Mouse (Mus musculus) lung, embryonic 16.5 days (tissue): ENCODE results near the gene Cpsf4l. TPM values are rescaled to one million over a fixed set of nuclear protein-coding genes. Genes with fewer than 3 reads are reported as not detected.
A peak's percentile ranks its signal among the peaks of the same experiment; 100 is the strongest.

ENCODE experiments used
- ATAC-seq: fragments of 200-750 bp; cut with Nextera tagmentation; 2 replicates; pipeline ENCODE4 v1.8.0; 2017; ENCODE audit warnings: low read depth, mild to moderate bottlenecking, moderate library complexity
- H3K27ac ChIP-seq: fragments of 300-500 bp; sonication (generic); 2 replicates; pipeline ENCODE4 v1.5.1; 2014; ENCODE audit warnings: mild to moderate bottlenecking, control low read depth, low read length
- H3K27me3 ChIP-seq: fragments of 300-500 bp; sonication (generic); 2 replicates; pipeline ENCODE4 v1.6.1; 2014; ENCODE audit warnings: low read depth, low read length, mixed read lengths; ENCODE audit not compliant: control insufficient read depth, insufficient read depth
- H3K36me3 ChIP-seq: fragments of 300-500 bp; sonication (generic); 2 replicates; pipeline ENCODE4 v1.6.1; 2014; ENCODE audit warnings: low read length; ENCODE audit not compliant: control insufficient read depth, insufficient read depth
- H3K4me1 ChIP-seq: fragments of 300-500 bp; sonication (generic); replicated peaks from 2 replicates; pipeline ENCODE4 v1.6.1; 2014; ENCODE audit warnings: low read length, mixed read lengths; ENCODE audit not compliant: control insufficient read depth, insufficient read depth
- H3K4me2 ChIP-seq: fragments of 300-500 bp; sonication (generic); 2 replicates; pipeline ENCODE4 v1.6.1; 2014; ENCODE audit warnings: low read depth, low read length, control low read depth
- H3K4me3 ChIP-seq: fragments of 300-500 bp; sonication (generic); 2 replicates; pipeline ENCODE4 v1.5.1; 2014; ENCODE audit warnings: mild to moderate bottlenecking, low read length, control low read depth
- H3K9ac ChIP-seq: fragments of 300-500 bp; sonication (generic); 2 replicates; pipeline ENCODE4 v1.6.1; 2014; ENCODE audit warnings: low read length, control low read depth
- H3K9me3 ChIP-seq: fragments of 300-500 bp; sonication (generic); 2 replicates; pipeline ENCODE4 v1.6.1; 2016; ENCODE audit warnings: low read length; ENCODE audit not compliant: control insufficient read depth
- WGBS: fragments of 180-500 bp; shearing (Covaris S2); extraction: QIAGEN DNeasy Blood & Tissue Kit; methylation state at CpG from one replicate; pipeline ENCODE4 v1.1.7; 2014; 5-methylcytosine and 5-hydroxymethylcytosine counted together
- polyA plus RNA-seq: library from polyadenylated mRNA; unstranded; fragments of >200 nt; fragmentation: Nextera tagmentation; extraction: Ambion mirVana; gene quantifications from 2 replicates; pipeline ENCODE4 v1.2.1, GENCODE M21; 2015

Gene Cpsf4l
- polyA plus RNA-seq, 1 experiment from 2014 or later: 0.90 TPM

DNA sequence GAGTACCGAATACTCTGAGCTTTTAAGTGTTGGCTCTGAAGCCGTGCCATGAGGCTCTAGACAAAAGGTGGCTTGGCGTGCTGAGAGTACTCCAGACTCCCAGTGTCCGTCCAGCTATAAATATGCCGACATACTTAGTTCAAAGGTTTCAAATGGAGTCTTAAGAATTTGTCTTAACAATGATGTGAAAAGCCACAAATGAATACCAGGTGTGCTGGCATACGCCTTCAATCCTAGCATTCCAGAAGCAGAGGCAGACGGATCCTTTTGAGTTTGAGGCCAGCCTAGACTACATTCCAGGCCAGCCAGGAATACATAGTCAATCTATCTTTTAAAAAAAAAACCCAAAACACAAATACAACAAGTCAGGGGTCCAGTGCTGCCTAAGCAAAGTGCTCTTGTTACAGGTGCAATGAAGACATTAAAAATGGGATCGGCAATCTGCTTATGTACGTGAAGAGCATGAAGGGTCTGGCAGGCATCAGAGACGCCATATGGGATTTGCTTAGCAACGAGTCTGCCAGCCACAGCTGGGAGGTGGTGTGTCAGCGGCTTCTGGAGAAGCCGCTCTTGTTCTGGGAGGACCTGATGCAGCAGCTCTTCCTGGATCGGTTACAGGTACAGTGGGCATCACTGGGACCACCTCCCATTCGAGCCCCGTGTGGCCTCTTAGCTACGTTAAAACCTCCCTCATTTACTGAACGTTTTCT lies 55.1 kb downstream of the Cpsf4l start:
- Histone ChIP-seq H3K9me3 (no peaks in the 10 kb centered on the region), H3K4me3 (no peak overlapping the region), H3K9ac (no peak overlapping the region), H3K27ac (no peak overlapping the region), H3K4me2 (no peak overlapping the region), H3K4me1 (peaks cover 9% of the 10 kb centered on the region), H3K36me3 (peaks cover 45% of the 10 kb centered on the region), H3K27me3 (no peaks in the 10 kb centered on the region)
- WGBS: 71% methylated on average over 18 of the region's 18 CpGs
- ATAC-seq: no peak

GRCm38 (mm10) chr11:113654105-113654504 lies 55.7 kb downstream of the Cpsf4l start:
- no peak overlapping the region for H3K4me3 ChIP-seq
- H3K27me3 ChIP-seq: no peaks in the 10 kb centered on the region
- H3K9ac ChIP-seq: no peak overlapping the region
- ATAC-seq: no peak
- peaks cover 45% of the 10 kb centered on the region for H3K36me3 ChIP-seq
- H3K9me3 ChIP-seq: no peaks in the 10 kb centered on the region
- 92% methylated on average over 15 of the region's 15 CpGs for WGBS
- H3K4me1 ChIP-seq: peaks cover 9% of the 10 kb centered on the region
- no peak overlapping the region for H3K27ac ChIP-seq
- H3K4me2 ChIP-seq: no peak overlapping the region

GRCm38 (mm10) chr11:113652516-113652915 lies 57.3 kb downstream of the Cpsf4l start:
- no peak overlapping the region for H3K27ac ChIP-seq
- WGBS: 89% methylated on average over 6 of the region's 6 CpGs
- no peak for ATAC-seq
- H3K27me3 ChIP-seq: no peaks in the 10 kb centered on the region
- peaks cover 40% of the 10 kb centered on the region for H3K36me3 ChIP-seq
- H3K4me2 ChIP-seq: no peak overlapping the region
- no peaks in the 10 kb centered on the region for H3K9me3 ChIP-seq
- no peak overlapping the region for H3K9ac ChIP-seq
- no peak overlapping the region for H3K4me3 ChIP-seq
- H3K4me1 ChIP-seq: peaks cover 16% of the 10 kb centered on the region

DNA sequence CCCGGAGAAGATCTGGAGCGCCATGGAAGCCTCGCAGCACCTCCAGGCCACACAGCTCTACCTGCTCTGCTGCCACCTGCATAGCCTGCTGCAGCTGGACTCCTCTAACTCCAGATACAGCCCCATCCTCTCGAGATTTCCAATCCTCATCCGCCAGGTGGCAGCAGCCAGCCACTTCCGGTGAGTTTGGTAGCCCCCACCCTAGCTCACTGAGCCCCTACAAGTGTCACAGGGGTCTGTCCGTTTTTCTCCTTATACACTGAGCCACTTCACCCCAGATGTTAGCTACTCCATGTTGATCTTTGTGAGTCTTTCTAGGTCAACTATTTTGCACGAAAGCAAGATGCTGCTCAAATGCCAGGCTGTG lies 57.9 kb downstream of the Cpsf4l start:
- Histone ChIP-seq H3K4me1 (peaks cover 16% of the 10 kb centered on the region), H3K36me3 (peaks cover 38% of the 10 kb centered on the region), H3K9ac (no peak overlapping the region), H3K9me3 (no peaks in the 10 kb centered on the region), H3K27me3 (no peaks in the 10 kb centered on the region), H3K4me3 (no peak overlapping the region), H3K27ac (no peak overlapping the region), H3K4me2 (no peak overlapping the region)
- WGBS: 42% methylated on average over 8 of the region's 8 CpGs
- no peak for ATAC-seq

DNA sequence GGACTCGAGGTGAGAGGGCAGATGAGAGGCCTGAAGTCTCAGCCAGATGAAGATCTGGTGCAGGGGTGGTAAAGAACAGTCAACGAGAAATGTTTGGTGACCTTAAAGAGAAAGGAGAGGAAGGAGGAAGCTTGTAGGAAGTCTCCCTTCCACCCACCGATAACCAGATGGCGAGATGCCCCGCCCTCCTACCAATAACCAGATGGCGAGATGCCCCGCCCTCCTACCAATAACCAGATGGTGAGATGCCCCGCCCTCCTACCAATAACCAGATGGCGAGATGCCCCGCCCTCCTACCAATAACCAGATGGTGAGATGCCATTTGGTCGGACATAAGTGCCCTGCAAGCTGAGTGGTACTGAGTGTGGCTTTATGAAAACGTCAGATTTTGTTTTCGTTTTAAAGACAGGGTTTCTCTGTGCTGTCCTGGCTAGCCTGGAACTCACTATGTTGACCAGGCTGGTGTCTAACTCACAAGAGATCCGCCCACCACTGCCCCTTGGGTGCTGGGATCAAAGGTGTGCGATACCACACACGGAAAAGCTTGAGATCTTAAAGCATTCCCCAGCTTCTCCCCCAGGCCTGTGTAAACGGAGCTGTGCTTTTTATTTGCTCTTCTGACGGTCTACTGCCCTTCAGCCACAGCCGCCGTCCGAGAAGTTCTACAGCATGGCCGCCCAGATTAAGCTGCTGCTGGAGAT lies 58.5 kb downstream of the Cpsf4l start:
- H3K9ac ChIP-seq: no peak overlapping the region
- 54% methylated on average over 22 of the region's 22 CpGs for WGBS
- no peaks in the 10 kb centered on the region for H3K9me3 ChIP-seq
- no peaks in the 10 kb centered on the region for H3K27me3 ChIP-seq
- H3K36me3 ChIP-seq: peaks cover 37% of the 10 kb centered on the region
- ATAC-seq: no peak
- H3K4me3 ChIP-seq: no peak overlapping the region
- no peak overlapping the region for H3K4me2 ChIP-seq
- H3K4me1 ChIP-seq: peaks cover 16% of the 10 kb centered on the region
- no peak overlapping the region for H3K27ac ChIP-seq

DNA sequence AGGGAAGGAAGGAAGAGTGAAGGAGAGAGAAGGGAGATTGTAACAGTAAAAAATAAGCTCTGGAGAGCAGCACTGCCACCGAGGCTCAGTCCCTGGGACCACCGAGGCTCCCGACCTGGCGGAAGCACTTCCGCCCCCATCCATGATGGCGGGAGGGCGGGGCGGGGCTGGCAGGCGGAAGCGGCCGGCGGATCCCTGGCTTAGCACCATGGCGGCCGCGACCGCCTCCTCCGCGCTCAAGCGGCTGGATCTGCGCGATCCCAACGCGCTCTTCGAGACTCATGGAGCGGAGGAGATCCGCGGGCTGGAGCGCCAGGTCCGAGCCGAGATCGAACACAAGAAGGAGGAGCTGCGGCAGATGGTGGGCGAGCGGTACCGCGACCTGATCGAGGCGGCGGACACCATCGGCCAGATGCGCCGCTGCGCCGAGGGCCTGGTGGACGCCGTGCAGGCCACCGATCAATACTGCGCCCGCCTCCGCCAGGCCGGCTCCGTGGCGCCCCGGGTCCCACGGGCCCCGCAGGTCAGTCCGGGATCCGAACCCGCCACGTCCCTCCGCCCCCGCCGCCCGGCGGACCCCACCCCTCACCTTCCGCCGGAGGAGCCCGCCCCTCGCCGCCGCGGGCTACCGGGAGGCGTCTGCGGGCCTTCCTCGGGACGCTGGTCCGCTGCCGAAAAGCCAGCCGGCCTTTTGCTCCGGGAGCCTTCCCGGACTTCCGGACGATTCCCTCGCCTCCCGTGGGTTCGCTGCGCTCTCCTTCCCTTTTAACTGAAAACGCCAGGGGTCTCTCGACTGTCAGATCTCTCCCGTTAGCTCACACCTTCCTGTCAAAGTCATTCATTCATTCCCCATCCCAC lies 60.2 kb downstream of the Cpsf4l start, which contains the start of gene Slc39a11:
TSS of gene Slc39a11 (minus strand) at position 727 of the 858 bp plus-strand sequence.
- H3K36me3 ChIP-seq: peaks cover 22% of the 10 kb centered on the region
- H3K4me3 ChIP-seq: peak within 1 kb of the TSS; percentile 88
- peak; percentile 86 for ATAC-seq
- under 1% methylated on average over 64 of the region's 91 CpGs for WGBS
- peak within 1 kb of the TSS; percentile 86 for H3K27ac ChIP-seq
- no peaks in the 10 kb centered on the region for H3K27me3 ChIP-seq
- H3K4me1 ChIP-seq: peaks cover 16% of the 10 kb centered on the region
- peak within 1 kb of the TSS; percentile 96 for H3K9ac ChIP-seq
- peak within 1 kb of the TSS; percentile 67 for H3K4me2 ChIP-seq
- peaks cover 4% of the 10 kb centered on the region; the same call in 1 of the 2 replicates for H3K9me3 ChIP-seq

GRCm38 (mm10) chr11:113648690-113649352 lies 61.0 kb downstream of the Cpsf4l start, which contains the start of gene Cog1:
TSS of gene Cog1 (plus strand) at chr11:113649169.
- H3K4me3 ChIP-seq: peak within 1 kb of the TSS; percentile 88
- no peak for ATAC-seq
- H3K9me3 ChIP-seq: peaks cover 5% of the 10 kb centered on the region; the same call in 1 of the 2 replicates
- WGBS: 41% methylated on average over 26 of the region's 26 CpGs
- H3K4me1 ChIP-seq: peaks cover 16% of the 10 kb centered on the region
- no peaks in the 10 kb centered on the region for H3K27me3 ChIP-seq
- H3K36me3 ChIP-seq: peaks cover 15% of the 10 kb centered on the region
- peak within 1 kb of the TSS; percentile 96 for H3K9ac ChIP-seq
- H3K4me2 ChIP-seq: peak within 1 kb of the TSS; percentile 67
- H3K27ac ChIP-seq: peak within 1 kb of the TSS; percentile 86
